Mouse (Mus musculus) cerebellum, adult 2 months (tissue): ENCODE measurements at regions not wholly inside any gene's neighbourhood (a gene's known extent, or its start where the extent isn't known, plus 50 kb on each side); places are given as distances from the start of the nearest gene placed in this dataset.

Experiments
- DNase-seq, 2 experiments: peaks; one replicate each; pipeline ENCODE4 v3.0.0; 2021
- H3K27ac ChIP-seq: fragments of 200-500 bp; 2 replicates; pipeline ENCODE4 v1.5.1; 2012; ENCODE audit warnings: low read length, control low read depth, inconsistent platforms; ENCODE audit not compliant: insufficient read depth
- H3K27me3 ChIP-seq: fragments of 200-500 bp; 2 replicates; pipeline ENCODE4 v1.6.1; 2012; ENCODE audit warnings: inconsistent platforms, mild to moderate bottlenecking, low read length, moderate library complexity; ENCODE audit not compliant: control insufficient read depth, insufficient read depth
- H3K4me1 ChIP-seq: fragments of 200-500 bp; 2 replicates; pipeline ENCODE4 v1.6.1; 2011; ENCODE audit warnings: low read length; ENCODE audit not compliant: control insufficient read depth, insufficient read depth
- H3K4me3 ChIP-seq: fragments of 200-500 bp; replicated peaks from 2 replicates; pipeline ENCODE3; 2011; ENCODE audit warnings: mild to moderate bottlenecking, low read depth, low read length, control low read depth; ENCODE audit not compliant: insufficient read depth
- CTCF ChIP-seq: fragments of 200-500 bp; IDR thresholded peaks from 2 replicates; pipeline ENCODE4 v1.5.1; 2011; ENCODE audit warnings: low read depth, mild to moderate bottlenecking, control low read depth, low read length, moderate library complexity, borderline replicate concordance; ENCODE audit not compliant: insufficient read depth
- POLR2A ChIP-seq: fragments of 200-500 bp; IDR thresholded peaks from 2 replicates; pipeline ENCODE4 v1.6.1; 2011; ENCODE audit warnings: low read length, control low read depth, borderline replicate concordance; ENCODE audit not compliant: insufficient read depth
- WGBS: fragments of 180-500 bp; shearing (Covaris S2); methylation state at CpG from one replicate; pipeline ENCODE4 v1.1.7; 2018; 5-methylcytosine and 5-hydroxymethylcytosine counted together

- Histone ChIP-seq H3K4me1 (no peaks in the 10 kb centered on the region), H3K27me3 (no peaks in the 10 kb centered on the region), H3K4me3 (no peak overlapping the region), H3K27ac (no peak overlapping the region)
- 91% methylated on average over 4 of the region's 4 CpGs for WGBS
- no peak for DNase-seq
- TF ChIP-seq POLR2A: no peak
- TF ChIP-seq CTCF: no peak
Measured at GRCm38 (mm10) chr16:93204601-93205000, 378.7 kb upstream of the Runx1 start.

- no peak overlapping the region for H3K27ac ChIP-seq
- H3K27me3 ChIP-seq: no peaks in the 10 kb centered on the region
- no peak for DNase-seq
- TF ChIP-seq POLR2A (no peak), CTCF (no peak)
- H3K4me3 ChIP-seq: no peak overlapping the region
- no peaks in the 10 kb centered on the region for H3K4me1 ChIP-seq
Measured at GRCm38 (mm10) chr16:93202591-93202990, 376.6 kb upstream of the Runx1 start.

- 90% methylated on average over 8 of the region's 8 CpGs for WGBS
- no peak for DNase-seq
- H3K27me3 ChIP-seq: no peaks in the 10 kb centered on the region
- no peaks in the 10 kb centered on the region for H3K4me1 ChIP-seq
- TF ChIP-seq POLR2A: no peak
- TF ChIP-seq CTCF: no peak
- no peak overlapping the region for H3K4me3 ChIP-seq
- no peak overlapping the region for H3K27ac ChIP-seq
Measured at GRCm38 (mm10) chr16:93197300-93197699, 371.4 kb upstream of the Runx1 start.

GRCm38 (mm10) chr16:93193921-93194481 is 368.1 kb upstream of the Runx1 start:
- 62% methylated on average over 7 of the region's 7 CpGs for WGBS
- H3K27ac ChIP-seq: no peak overlapping the region
- H3K4me1 ChIP-seq: no peaks in the 10 kb centered on the region
- TF ChIP-seq CTCF (no peak), POLR2A (no peak)
- DNase-seq: no peak
- no peaks in the 10 kb centered on the region for H3K27me3 ChIP-seq
- no peak overlapping the region for H3K4me3 ChIP-seq

GRCm38 (mm10) chr16:93193263-93193662 is 367.3 kb upstream of the Runx1 start:
- no peak for DNase-seq
- WGBS: 85% methylated on average over 6 of the region's 6 CpGs
- H3K4me1 ChIP-seq: no peaks in the 10 kb centered on the region
- no peak for TF ChIP-seq POLR2A
- no peaks in the 10 kb centered on the region for H3K27me3 ChIP-seq
- no peak overlapping the region for H3K27ac ChIP-seq
- no peak overlapping the region for H3K4me3 ChIP-seq

- TF ChIP-seq POLR2A (no peak), CTCF (no peak)
- no peak for DNase-seq
- Histone ChIP-seq H3K27ac (no peak overlapping the region), H3K4me3 (no peak overlapping the region), H3K27me3 (no peaks in the 10 kb centered on the region), H3K4me1 (no peaks in the 10 kb centered on the region)
- 84% methylated on average over 9 of the region's 9 CpGs for WGBS
Measured at GRCm38 (mm10) chr16:93192651-93193173, 366.8 kb upstream of the Runx1 start.

GRCm38 (mm10) chr16:93191174-93191573 is 365.2 kb upstream of the Runx1 start:
- Histone ChIP-seq H3K27ac (no peak overlapping the region), H3K4me1 (no peaks in the 10 kb centered on the region), H3K4me3 (no peak overlapping the region), H3K27me3 (no peaks in the 10 kb centered on the region)
- 87% methylated on average over 5 of the region's 5 CpGs for whole genome bisulfite sequencing
- no peak for TF ChIP-seq CTCF
- no peak for TF ChIP-seq POLR2A
- no peak for DNase-seq

- H3K27me3 ChIP-seq: no peaks in the 10 kb centered on the region
- no peak for TF ChIP-seq CTCF
- TF ChIP-seq POLR2A: no peak
- no peak for DNase-seq
- no peaks in the 10 kb centered on the region for H3K4me1 ChIP-seq
- H3K27ac ChIP-seq: no peak overlapping the region
- no peak overlapping the region for H3K4me3 ChIP-seq
- WGBS: 66% methylated on average over 3 of the region's 3 CpGs
Measured at GRCm38 (mm10) chr16:93190301-93190700, 364.4 kb upstream of the Runx1 start.
